Mouse (Mus musculus): ENCODE measurements around the gene Stk11ip. TPM values are rescaled to one million over a fixed set of nuclear protein-coding genes. Genes with fewer than 3 reads are reported as not detected.

Gene Stk11ip
- total RNA-seq, 2 experiments from 2014 or later = 30.6 to 32.7 TPM

Other genes with a start within 250 kb of the Stk11ip start
- 10 to 100 TPM; 69.0 to 98.8 TPM for gene Resp18, start 243.1 kb upstream of the Stk11ip start, total RNA-seq (2021)
- 10 to 100 TPM; 60.1 to 60.8 TPM for gene Dnpep, start 203.5 kb upstream of the Stk11ip start, total RNA-seq (2021)
- gene Des, start 161.2 kb upstream of the Stk11ip start, total RNA-seq (2021) = 1 to 10 TPM; 1.5 to 2.6 TPM
- 100 to 1,000 TPM; 199 to 210 TPM for gene Speg, start 146.2 kb upstream of the Stk11ip start, total RNA-seq (2021)
- 10 to 100 TPM; 54.2 to 61.2 TPM for gene Gmppa, start 85.6 kb upstream of the Stk11ip start, total RNA-seq (2021)
- 10 to 100 TPM; 14.9 to 17.7 TPM for gene Asic4, start 71.1 kb upstream of the Stk11ip start, total RNA-seq (2021)
- 10 to 100 TPM; 77.0 to 79.3 TPM for gene Chpf, start 42.2 kb upstream of the Stk11ip start, total RNA-seq (2021)
- gene Tmem198, start 42.0 kb upstream of the Stk11ip start, total RNA-seq (2021) = 10 to 100 TPM; 76.1 to 77.3 TPM
- gene Obsl1, start 15.1 kb upstream of the Stk11ip start, total RNA-seq (2021) = 10 to 100 TPM; 33.4 to 35.1 TPM
- gene Inha, start 14.5 kb upstream of the Stk11ip start, total RNA-seq (2021) = 10 to 100 TPM; 30.7 to 31.9 TPM
- 100 to 1,000 TPM; 180 to 195 TPM for gene Slc4a3, start 24.7 kb downstream of the Stk11ip start, total RNA-seq (2021)

Measured in left cerebral cortex, postnatal 14 days (tissue).